Mouse (Mus musculus) CD8-positive naive resting alpha-beta T cell, adult 2 months (primary cell): ENCODE measurements around the gene B4galt2.

Experiments used
- DNase-seq, 2 experiments: peaks; one replicate each; pipeline ENCODE4 v3.0.0; 2022; ENCODE audit warnings: low read depth in 2 of 2, low spot score in 2 of 2

Gene B4galt2

DNA sequence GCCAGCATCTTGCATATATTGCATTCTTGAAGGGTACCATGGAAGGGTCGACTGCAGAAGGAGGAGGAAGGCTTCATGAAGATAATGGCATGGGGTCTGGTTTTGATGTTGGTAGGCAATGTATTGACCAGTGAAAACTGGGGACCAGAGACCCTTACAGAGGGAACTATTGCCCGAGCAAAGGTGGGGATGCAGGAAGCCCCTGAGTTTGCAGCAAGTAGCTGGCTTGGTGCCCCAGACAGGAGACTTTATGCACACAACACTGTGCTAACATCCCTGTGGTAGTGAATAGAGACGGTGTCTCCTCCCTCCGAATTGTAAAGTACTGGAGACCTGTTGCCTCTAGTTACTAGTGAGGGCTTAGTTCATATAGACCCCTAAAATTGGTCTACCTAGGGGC, 46.0 kb downstream of the B4galt2 start:
- DNase-seq, result no peak

DNA sequence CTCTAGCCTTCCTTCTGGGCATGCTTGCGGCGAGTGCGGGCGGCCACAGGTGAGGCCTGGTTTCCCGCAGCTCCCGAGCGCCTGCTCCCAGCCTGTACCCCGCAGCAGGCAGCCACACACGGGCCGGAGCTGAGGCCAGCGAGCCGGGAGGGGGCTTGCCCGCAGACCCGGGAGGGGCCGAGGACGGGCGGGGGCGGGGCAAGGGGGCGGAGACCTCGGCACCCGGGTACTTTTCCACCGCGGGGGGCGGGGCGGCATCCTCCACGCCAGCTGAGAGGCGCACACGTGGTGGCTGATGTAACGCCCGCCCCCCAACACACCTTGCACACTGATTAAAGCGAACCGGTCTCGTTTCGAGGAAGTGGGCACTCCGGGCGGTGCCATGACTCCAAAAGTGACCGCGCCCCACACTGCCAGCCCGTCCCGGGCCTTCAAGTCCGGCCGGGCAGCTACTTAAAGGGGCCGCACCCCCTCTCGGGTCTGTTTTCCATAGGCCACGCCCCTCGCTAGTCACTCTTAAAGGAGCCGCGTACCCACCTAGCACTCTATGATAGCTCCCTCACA, 47.0 kb downstream of the B4galt2 start:
- peak; percentile 65 to 76 for DNase-seq

DNA sequence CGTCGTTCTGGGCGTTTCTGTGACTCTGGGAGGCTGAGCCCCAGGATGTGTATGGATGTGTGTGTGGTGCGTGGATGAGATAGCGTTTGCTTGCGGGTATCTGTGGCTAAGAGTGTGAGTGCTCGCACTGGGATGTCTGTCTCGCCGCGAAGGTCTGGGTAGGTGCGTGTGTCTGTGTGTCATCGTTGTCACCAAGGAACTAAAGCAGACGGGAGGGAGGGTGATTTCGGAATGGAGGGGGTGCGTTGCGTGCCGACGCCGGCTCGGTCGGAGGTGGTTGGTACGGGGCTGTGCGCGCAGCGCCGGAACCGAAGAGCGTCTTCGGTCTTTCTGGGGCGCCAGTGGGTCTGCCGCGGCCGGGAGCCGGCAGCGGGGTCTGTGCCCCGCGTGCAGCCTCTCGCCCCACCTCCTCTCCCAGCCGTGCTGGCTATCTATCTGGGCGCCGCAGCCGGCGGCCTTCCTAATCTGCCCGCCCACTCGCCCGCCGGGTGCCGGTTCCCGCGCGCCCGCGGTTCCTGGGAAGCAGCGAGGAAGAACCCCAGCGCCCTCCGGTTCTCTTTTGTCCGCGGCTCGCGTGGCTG, 47.7 kb downstream of the B4galt2 start:
- peak; percentile 13 to 23 for DNase-seq

DNA sequence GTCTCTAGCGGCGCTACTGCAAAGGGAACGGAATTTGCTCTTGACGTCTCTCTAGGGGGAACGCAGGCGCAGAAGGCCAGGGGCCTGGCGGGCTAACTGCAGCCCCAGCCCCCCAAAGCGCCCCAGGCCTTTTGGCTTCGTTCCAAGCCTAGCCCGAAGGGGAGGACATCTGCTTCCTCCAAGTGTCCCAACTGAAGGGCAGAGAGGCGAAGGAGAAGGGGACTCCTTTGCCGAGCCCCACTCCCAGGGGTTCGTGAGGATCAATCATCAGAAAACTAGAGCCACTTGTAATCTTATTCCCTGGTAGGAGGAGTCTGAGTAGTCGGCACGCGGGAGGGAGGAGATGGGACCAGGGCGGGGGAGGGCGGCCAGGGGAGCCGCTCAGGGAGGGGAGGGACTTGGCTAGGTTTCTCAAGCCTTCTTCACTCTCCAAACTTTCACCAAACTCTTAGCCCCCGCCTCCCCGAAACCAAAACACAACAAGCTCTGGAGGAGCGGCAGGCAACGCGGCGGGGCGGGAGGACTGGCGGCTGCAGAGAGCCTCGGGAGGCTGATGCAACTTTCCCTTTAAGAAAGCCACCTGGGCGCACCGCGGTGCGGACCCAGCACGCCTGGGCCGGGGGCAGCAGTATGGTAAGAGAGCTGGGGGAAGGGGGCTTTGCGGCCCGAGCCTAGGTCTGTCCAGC, 48.3 kb downstream of the B4galt2 start:
- peak; percentile 6 to 16 for DNase-seq

DNA sequence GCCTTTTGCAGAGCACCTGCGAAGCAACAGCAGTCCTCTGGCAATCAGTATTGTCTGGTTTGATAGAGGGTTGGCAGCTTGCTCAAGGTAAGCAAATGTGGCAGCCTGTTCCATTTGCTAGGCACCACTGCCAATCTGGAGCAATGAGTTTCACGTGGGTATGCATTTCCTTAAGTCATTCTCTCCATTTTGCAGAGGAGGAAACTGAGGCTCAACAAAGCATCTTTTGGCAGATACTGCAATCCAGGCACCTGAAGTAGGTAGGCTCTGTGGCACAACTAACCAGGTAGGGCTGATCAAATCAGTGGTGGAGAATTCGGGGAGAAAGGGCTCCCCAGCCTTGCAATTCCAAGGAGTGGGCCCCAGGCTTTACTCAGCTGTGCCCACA, 48.8 kb downstream of the B4galt2 start, which contains the start of gene Slc6a9:
TSS of gene Slc6a9 (plus strand) at position 50 of the 388 bp plus-strand sequence.
- no peak for DNase-seq

DNA sequence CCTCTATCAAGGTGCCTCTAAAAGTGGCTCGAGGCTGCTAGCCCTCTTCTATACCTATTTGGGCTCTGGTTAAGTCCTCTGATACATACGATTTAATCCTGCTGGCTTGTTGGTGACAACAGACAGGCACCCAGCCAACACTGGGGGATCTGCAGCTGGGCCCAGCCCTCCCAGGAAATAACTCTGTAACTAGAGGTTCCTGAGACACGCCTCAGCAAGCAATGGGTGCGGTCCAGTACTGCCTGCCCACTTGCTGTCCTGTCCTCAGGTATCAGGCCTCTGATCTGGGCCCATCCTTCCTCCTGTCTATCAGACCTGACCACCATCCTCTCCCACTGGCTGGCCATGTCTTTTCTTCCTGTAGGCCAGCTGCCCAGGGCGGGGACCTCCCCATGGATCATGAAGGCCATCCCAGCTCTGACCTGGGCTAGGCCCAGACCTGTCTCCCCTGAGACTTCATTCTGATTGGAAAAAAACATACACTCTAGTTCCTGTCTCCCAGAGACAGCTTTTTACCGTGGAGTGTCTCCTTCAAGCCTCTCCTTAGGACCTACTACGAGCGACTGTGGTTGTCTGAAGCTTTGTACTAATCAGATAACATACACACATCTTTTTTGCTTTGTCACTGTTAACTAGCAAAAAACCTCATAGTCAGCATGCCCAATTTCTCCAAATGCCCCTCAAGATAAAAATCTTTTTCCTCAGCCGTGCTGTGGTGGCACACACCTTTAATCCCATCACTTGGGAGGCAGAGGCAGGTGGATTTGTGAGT, 51.2 kb downstream of the B4galt2 start:
- no peak for DNase-seq

DNA sequence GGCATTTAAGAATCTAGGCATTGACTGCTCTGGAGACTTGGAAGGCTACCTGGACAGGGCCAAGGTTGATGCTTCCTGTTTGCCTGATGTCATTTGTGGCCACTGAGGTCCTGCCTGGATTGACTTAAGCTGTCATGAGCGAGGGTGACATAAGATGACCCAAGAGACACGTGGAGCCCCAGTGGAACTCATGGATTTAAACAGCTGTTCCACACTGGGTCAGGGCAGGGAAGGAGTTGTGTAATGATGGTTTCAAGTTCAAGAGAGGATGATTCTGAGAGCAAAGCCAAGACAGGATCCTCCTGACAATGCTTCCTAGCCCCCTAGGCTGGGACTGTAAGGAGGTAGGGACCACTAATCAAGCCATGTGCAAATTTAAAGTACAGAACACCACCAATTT, 51.8 kb downstream of the B4galt2 start:
- DNase-seq, result no peak

DNA sequence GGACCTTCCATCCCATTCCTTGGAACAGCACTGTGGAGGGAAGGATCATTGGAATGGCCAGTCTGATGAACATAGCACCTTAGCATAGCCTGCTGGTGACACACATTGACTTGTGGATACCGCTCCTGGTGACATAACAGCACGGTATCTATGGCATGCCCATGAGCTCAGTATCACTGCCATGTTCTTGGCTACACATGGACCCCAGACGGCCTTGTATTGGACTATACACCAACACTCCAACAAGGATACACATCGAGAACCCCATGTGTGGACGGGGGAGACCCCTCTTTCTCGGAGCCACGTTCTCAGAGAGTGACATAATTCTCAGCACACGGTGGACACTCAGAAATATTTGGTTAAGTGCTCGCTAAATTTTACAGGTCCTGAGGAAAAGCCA, 52.5 kb downstream of the B4galt2 start:
- no peak for DNase-seq

DNA sequence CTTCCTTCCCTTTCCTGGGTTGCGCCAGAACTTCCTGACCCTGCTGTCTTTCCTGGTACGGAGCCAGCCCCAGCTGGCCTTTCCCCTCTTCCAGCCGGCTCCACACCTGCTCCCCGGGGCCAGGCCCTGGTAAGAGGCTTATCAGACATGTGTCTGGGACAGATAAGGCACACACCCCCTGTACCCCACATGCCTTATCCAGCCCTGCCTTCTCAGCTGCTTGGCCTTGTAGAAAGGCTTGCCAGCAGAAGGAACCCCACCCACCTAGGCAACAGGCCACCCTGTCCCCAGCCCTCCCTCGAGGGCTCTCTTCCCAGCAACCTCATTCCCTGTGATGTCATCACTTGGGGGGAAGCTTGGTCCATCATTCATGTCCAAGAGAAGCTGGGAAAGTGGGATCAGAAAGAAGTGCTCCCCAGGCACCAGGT, 53.1 kb downstream of the B4galt2 start:
- no peak for DNase-seq

DNA sequence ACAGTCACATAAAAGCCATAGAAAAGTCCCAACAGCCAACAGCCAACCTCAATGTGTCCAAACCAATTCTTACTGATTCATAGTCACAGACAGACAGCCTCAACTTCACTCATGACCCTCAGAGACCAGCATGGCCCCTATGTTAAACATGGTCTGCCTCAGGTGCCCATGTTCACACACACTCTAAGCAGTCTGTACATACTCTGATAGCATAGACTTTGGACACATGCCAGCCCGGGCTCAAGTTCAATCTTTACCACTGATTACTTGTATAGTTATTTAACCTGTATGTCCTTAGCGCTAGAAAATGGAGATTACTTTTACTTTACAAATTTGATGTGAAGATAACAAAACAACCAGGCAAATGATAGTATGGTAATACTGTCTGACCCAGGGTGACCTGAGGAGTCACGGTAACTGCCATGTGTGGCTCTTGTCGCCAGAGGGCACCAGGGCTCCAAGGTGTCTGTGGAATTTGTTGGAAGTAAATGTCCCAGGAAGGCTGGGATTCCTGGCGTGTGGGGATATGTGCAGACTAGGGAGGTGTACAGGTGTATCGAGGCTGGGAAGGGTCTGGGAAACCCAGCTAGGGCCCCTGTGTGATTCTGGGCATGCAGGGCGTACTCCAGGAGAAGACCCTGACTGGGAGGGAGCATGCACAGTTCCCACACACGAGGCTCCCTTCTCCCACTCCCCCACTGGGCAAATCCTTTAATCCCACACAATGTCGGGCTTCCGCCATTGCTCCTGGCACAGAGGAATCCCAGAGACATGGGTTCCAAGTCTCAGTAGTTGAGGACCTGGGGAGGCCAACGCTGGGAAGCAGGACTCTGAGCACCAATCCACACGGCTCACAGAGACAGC, 53.8 kb downstream of the B4galt2 start:
- peak in 1 of 2 experiments; percentile 15 for DNase-seq

DNA sequence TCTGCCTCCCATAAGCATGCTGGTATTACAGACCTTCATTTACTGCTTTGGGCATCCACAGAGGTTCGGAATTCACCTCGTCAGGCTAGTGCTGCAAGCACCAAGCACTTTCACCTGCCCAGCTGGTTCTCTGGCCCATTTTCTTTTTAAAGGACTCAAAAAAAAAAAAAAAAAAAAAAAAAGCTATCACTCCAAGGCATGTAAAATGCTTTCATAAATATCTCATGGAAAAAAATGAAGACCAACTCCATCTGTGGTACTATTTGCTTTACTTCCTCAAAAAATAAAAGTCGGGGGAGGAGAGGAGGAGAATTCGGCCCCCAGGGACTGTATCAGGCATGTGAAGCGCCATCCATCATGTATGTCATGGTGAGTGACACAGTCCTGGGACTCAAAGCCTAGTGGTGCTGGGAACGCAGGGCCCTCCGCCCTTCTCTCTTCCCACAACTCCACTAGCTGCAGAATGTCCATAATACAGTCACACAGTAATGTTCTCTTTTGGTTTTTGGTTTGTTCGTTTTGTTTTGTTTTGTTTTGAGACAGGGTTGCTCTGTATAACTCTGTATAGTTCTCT, 54.6 kb downstream of the B4galt2 start:
- no peak for DNase-seq
